Mouse (Mus musculus) midbrain, embryonic 15.5 days (tissue): ENCODE measurements at regions not wholly inside any gene's neighbourhood (a gene's known extent, or its start where the extent isn't known, plus 50 kb on each side); places are given as distances from the start of the nearest gene placed in this dataset.

Experiments used
- ATAC-seq: fragments of 200-750 bp; cut with Nextera tagmentation; replicated peaks from 2 replicates; pipeline ENCODE4 v1.8.0; 2017; ENCODE audit warnings: moderate TSS enrichment
- H3K27ac ChIP-seq: fragments of 300-500 bp; sonication (generic); 2 replicates; pipeline ENCODE4 v1.5.1; 2015; ENCODE audit warnings: mild to moderate bottlenecking, inconsistent platforms
- H3K27me3 ChIP-seq: fragments of 300-500 bp; sonication (generic); replicated peaks from 2 replicates; pipeline ENCODE4 v1.6.1; 2015; ENCODE audit warnings: inconsistent platforms
- H3K36me3 ChIP-seq: fragments of 300-500 bp; sonication (generic); replicated peaks from 2 replicates; pipeline ENCODE4 v1.6.1; 2015; ENCODE audit warnings: inconsistent platforms
- H3K4me1 ChIP-seq: fragments of 300-500 bp; sonication (generic); 2 replicates; pipeline ENCODE4 v1.6.1; 2015; ENCODE audit warnings: inconsistent platforms
- H3K4me2 ChIP-seq: fragments of 300-500 bp; sonication (generic); 2 replicates; pipeline ENCODE4 v1.6.1; 2015; ENCODE audit warnings: inconsistent platforms, mild to moderate bottlenecking, moderate library complexity
- H3K4me3 ChIP-seq: fragments of 300-500 bp; sonication (generic); 2 replicates; pipeline ENCODE4 v1.5.1; 2015; ENCODE audit warnings: mild to moderate bottlenecking, inconsistent platforms
- H3K9ac ChIP-seq: fragments of 300-500 bp; sonication (generic); 2 replicates; pipeline ENCODE4 v1.6.1; 2015; ENCODE audit warnings: mild to moderate bottlenecking, inconsistent platforms
- H3K9me3 ChIP-seq: fragments of 300-500 bp; sonication (generic); 2 replicates; pipeline ENCODE4 v1.6.1; 2016; ENCODE audit warnings: inconsistent platforms
- WGBS: fragments of 180-500 bp; shearing (Covaris S2); methylation state at CpG from one replicate; pipeline ENCODE4 v1.1.7; 2015; ENCODE audit warnings: mixed read lengths; 5-methylcytosine and 5-hydroxymethylcytosine counted together

GRCm38 (mm10) chr2:128438161-128438822 is 152.7 kb upstream of the Spdye4c start:
- no peak overlapping the region for H3K9ac ChIP-seq
- H3K27me3 ChIP-seq: no peaks in the 10 kb centered on the region
- WGBS: 69% methylated on average over 12 of the region's 12 CpGs
- no peaks in the 10 kb centered on the region for H3K36me3 ChIP-seq
- no peaks in the 10 kb centered on the region for H3K4me1 ChIP-seq
- H3K9me3 ChIP-seq: no peaks in the 10 kb centered on the region
- H3K27ac ChIP-seq: no peak overlapping the region
- no peak overlapping the region for H3K4me3 ChIP-seq
- no peak overlapping the region for H3K4me2 ChIP-seq
- no peak for ATAC-seq

DNA sequence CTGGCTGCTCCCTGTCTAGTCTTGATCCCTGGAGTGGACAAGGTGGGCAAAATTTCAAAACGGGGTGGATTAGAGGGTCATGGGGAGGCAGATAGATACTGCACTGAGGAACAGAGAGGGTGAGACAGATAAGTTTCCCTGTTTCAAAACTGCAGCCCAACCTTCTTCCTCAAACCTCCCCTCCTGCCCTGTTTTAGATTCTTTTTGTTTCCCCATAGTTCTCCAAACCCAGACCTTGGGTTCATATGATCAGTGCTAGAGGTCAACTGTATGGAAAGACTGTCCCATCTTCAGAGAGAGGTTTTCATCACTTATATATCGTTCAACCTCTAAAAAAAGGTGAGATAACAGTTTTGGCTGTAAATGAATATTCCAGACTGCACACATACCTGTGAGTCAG is 152.1 kb upstream of the Spdye4c start:
- H3K9me3 ChIP-seq: no peaks in the 10 kb centered on the region
- no peak for ATAC-seq
- no peak overlapping the region for H3K9ac ChIP-seq
- H3K27ac ChIP-seq: no peak overlapping the region
- H3K4me3 ChIP-seq: no peak overlapping the region
- no peak overlapping the region for H3K4me2 ChIP-seq
- H3K36me3 ChIP-seq: no peaks in the 10 kb centered on the region
- 80% methylated on average over 2 of the region's 2 CpGs for WGBS
- no peaks in the 10 kb centered on the region for H3K4me1 ChIP-seq
- no peaks in the 10 kb centered on the region for H3K27me3 ChIP-seq

DNA sequence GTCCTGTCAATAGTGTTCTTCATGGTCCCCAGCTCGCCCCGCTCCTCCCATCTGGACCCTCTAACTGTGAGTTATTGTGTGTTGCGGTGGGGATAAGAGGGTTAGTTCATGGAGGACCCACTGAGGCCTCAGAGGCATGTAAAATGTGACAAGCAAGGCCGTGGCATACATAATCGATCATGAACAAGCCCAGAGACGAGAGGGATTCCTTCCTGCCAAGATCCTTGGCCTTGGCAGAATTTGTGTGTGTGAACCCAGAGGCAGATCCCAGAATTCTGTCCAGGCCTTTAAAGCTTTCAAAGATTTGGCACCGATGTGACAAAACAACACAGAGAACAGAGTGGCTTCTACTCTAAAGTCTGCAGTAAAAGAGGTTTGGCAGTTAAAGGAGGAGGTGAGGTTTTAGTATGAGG is 146.4 kb upstream of the Spdye4c start:
- Histone ChIP-seq H3K36me3 (no peaks in the 10 kb centered on the region), H3K4me3 (no peak overlapping the region), H3K4me2 (no peak overlapping the region), H3K9ac (no peak overlapping the region), H3K4me1 (no peaks in the 10 kb centered on the region), H3K27me3 (no peaks in the 10 kb centered on the region), H3K9me3 (no peaks in the 10 kb centered on the region), H3K27ac (no peak overlapping the region)
- 61% methylated on average over 7 of the region's 7 CpGs for WGBS
- no peak for ATAC-seq

- H3K9me3 ChIP-seq: no peaks in the 10 kb centered on the region
- no peak overlapping the region for H3K9ac ChIP-seq
- no peak for ATAC-seq
- H3K4me3 ChIP-seq: no peak overlapping the region
- no peak overlapping the region for H3K4me2 ChIP-seq
- 92% methylated on average over 5 of the region's 5 CpGs for WGBS
- H3K27ac ChIP-seq: no peak overlapping the region
- no peaks in the 10 kb centered on the region for H3K4me1 ChIP-seq
- no peaks in the 10 kb centered on the region for H3K27me3 ChIP-seq
- no peaks in the 10 kb centered on the region for H3K36me3 ChIP-seq
These were observed 145.6 kb upstream of the Spdye4c start for GRCm38 (mm10) chr2:128445443-128445842.

- no peaks in the 10 kb centered on the region for H3K36me3 ChIP-seq
- no peaks in the 10 kb centered on the region for H3K27me3 ChIP-seq
- H3K4me1 ChIP-seq: no peaks in the 10 kb centered on the region
- no peak overlapping the region for H3K27ac ChIP-seq
- H3K9ac ChIP-seq: no peak overlapping the region
- whole genome bisulfite sequencing: 69% methylated on average over 3 of the region's 3 CpGs
- ATAC-seq: no peak
- H3K9me3 ChIP-seq: no peaks in the 10 kb centered on the region
- H3K4me3 ChIP-seq: no peak overlapping the region
- H3K4me2 ChIP-seq: no peak overlapping the region
These were observed 141.7 kb upstream of the Spdye4c start for GRCm38 (mm10) chr2:128449294-128449693.

DNA sequence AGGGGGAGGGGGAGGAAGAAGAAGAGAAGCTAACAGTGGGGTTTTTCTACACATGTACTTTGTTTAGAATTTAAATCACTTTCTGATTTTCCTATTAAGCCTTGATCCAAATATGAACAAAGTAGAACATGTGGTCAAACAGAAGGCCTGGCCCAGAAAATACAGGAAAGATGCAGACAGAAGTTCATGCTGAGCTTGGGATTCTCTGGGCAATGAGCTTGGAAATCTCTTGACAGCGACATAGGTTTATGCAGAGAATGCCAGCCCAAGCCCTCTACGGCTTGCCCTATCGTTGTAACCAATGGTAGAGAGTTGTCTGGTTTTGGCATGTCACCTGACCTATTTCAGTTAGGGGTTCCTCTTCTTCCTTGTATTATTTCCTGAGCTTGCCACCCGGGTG is 141.0 kb upstream of the Spdye4c start:
- no peak overlapping the region for H3K27ac ChIP-seq
- no peaks in the 10 kb centered on the region for H3K36me3 ChIP-seq
- 94% methylated on average over 4 of the region's 4 CpGs for WGBS
- H3K9ac ChIP-seq: no peak overlapping the region
- no peaks in the 10 kb centered on the region for H3K4me1 ChIP-seq
- no peak for ATAC-seq
- no peaks in the 10 kb centered on the region for H3K9me3 ChIP-seq
- H3K4me3 ChIP-seq: no peak overlapping the region
- H3K27me3 ChIP-seq: no peaks in the 10 kb centered on the region
- no peak overlapping the region for H3K4me2 ChIP-seq

DNA sequence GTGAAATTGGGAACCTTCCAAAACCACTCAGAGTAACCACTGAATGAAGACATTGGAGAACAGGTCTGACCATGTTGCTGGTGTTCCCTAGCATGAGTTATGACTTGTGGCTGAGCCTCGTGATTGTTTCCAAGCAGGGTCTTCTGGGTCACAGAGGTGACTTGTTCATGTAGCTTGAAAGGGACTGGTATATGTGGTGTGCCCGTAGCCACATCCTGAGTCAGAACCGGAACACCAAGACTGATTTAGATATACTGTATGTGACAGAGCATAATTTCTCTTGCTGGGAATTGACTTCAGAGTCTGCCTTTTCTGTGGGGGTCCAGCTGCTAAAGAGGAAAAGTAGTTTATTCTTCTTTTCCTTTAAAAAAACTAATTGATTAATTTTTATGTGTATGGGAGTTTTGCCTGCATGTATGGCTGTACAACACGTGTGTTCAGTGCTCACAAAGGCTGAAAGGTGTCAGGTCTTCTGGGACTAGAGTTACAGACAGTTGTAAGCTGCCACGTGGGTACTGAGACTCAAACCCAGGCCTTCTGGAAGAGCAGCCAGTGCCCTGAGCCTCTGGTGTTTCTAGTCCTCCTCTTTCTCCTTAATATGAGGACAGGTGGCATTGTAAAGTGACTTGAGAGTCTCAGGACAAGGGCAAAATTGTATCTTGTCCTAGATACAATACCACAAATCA is 139.3 kb upstream of the Spdye4c start:
- Histone ChIP-seq H3K4me2 (no peak overlapping the region), H3K9me3 (no peaks in the 10 kb centered on the region), H3K27ac (no peak overlapping the region), H3K36me3 (no peaks in the 10 kb centered on the region), H3K9ac (no peak overlapping the region), H3K27me3 (no peaks in the 10 kb centered on the region), H3K4me3 (no peak overlapping the region), H3K4me1 (no peaks in the 10 kb centered on the region)
- no peak for ATAC-seq
- WGBS: 84% methylated on average over 5 of the region's 5 CpGs

DNA sequence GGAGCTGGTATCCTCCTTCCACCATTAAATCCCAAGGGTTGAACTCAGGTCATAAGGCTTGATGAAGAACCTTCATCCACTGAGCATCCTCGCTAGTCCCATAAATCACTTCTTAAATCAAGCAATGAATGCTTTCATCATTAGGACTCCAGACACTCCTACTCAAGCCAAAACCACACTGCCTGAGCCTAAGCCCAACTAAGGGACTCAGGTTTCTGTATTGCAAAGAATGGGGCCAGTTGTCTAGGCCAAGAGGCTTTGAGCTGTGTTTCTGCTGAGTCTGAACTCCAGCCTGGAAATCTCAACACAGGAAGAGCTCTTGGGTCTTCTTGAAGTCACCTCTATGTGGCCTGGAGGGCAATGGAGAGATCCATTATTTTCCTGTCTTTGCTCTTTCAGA is 138.4 kb upstream of the Spdye4c start:
- Histone ChIP-seq H3K36me3 (no peaks in the 10 kb centered on the region), H3K4me1 (no peaks in the 10 kb centered on the region), H3K4me3 (no peak overlapping the region), H3K4me2 (no peak overlapping the region), H3K27me3 (no peaks in the 10 kb centered on the region), H3K9ac (no peak overlapping the region), H3K27ac (no peak overlapping the region), H3K9me3 (no peaks in the 10 kb centered on the region)
- no peak for ATAC-seq
- WGBS: 88% methylated on average over 1 of the region's 1 CpGs

DNA sequence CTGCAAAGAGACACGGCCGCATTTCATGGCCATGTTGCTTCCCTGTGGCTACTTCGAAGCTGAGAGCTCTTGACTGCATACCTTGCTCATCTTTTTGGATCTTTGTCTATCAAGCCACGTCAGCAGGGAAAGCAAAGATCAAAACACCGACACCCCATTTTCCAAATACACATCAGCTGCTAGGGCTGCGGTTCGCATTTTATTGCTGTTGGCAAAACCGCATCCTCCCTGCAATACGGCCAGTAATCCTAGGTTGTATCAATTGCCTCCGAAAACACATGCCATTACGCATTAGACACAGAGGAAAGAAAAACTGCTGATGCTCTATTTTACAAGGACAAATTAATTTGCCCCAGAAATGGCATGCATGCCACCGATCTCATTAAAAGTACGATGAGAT is 136.5 kb upstream of the Spdye4c start:
- no peak overlapping the region for H3K27ac ChIP-seq
- no peaks in the 10 kb centered on the region for H3K36me3 ChIP-seq
- no peaks in the 10 kb centered on the region for H3K9me3 ChIP-seq
- no peak overlapping the region for H3K9ac ChIP-seq
- H3K4me3 ChIP-seq: no peak overlapping the region
- no peaks in the 10 kb centered on the region for H3K27me3 ChIP-seq
- WGBS: 86% methylated on average over 13 of the region's 13 CpGs
- no peak for ATAC-seq
- H3K4me2 ChIP-seq: no peak overlapping the region
- H3K4me1 ChIP-seq: no peaks in the 10 kb centered on the region

- Histone ChIP-seq H3K36me3 (no peaks in the 10 kb centered on the region), H3K27ac (no peak overlapping the region), H3K4me2 (no peak overlapping the region), H3K4me3 (no peak overlapping the region), H3K9ac (no peak overlapping the region), H3K9me3 (no peaks in the 10 kb centered on the region), H3K4me1 (no peaks in the 10 kb centered on the region), H3K27me3 (no peaks in the 10 kb centered on the region)
- ATAC-seq: no peak
- 79% methylated on average over 6 of the region's 6 CpGs for WGBS
These were observed 133.3 kb upstream of the Spdye4c start for GRCm38 (mm10) chr2:128457591-128458209.

DNA sequence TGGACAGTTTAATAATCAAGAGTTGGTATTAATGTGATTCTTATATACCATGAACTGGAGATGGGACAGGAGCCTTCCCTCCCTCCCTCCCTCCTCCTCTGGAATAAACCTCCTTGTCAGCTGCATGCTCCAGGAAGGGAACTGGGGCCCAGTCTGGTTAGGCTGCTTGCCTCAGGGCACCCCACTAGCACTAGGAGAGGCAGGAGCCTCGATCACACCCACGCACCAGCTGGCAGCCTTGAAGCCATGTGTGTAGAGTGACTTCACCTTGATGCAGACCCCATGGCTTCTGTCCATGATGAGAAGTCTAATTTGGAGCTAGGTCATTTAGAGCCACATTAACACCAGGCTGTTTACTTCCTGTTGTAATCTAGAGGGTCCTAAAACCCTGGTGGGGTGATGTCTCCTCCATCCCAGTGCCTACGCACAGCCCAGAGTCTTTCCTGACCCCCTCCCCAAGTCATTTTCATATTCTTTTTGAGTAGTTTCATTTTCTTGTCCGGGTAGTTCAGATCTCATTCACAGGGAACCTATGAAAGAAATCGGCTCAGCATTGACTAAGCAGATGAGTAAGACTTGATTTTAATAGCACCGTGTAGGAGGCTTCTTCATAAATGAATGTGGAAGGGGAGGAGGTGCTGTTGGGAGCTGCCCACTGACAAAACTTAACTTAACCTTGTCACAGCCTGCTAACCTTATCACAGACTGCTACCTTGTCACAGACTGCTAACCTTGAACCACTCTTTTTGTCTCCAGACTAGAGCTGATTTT is 125.6 kb upstream of the Spdye4c start:
- Histone ChIP-seq H3K4me2 (no peak overlapping the region), H3K27ac (no peak overlapping the region), H3K27me3 (no peaks in the 10 kb centered on the region), H3K4me3 (no peak overlapping the region), H3K9me3 (no peaks in the 10 kb centered on the region), H3K36me3 (no peaks in the 10 kb centered on the region), H3K9ac (no peak overlapping the region), H3K4me1 (no peaks in the 10 kb centered on the region)
- 85% methylated on average over 6 of the region's 6 CpGs for WGBS
- no peak for ATAC-seq

DNA sequence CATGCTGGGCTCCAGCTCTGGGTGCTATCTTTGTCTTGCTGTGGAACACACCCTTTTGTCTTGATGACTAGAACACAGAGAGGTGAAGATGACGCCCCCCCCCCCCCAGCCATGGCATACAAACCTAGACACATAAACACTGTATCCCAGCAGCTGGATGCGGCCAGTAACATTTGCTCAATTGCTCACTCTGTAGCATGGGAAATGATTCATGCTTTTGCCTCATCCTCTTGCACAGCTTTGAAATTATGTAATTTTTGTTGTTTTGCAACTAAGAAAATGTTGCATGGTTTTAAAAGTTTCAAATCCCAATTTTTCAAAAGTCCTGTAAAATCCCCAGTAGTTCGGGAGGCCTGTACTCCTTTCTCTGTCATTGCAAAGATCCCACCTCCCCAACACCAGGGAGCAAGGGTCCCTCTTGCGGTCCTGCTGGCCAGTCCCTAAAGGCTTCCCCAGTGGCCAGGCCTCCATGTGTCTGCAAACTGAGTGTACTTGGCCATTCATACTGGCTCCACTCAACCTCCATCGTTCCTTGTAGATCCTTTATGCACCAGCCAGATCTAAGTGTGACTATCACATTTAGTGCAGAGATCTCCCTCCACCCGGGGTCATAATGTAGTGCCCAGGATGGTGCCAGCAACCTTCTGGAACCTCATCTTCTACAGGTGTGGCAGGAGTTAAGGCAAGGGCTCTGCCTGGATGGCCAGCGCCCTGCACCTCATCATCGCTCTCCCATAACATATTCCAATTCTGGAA is 123.3 kb upstream of the Spdye4c start:
- Histone ChIP-seq H3K9ac (no peak overlapping the region), H3K9me3 (no peaks in the 10 kb centered on the region), H3K36me3 (no peaks in the 10 kb centered on the region), H3K27me3 (no peaks in the 10 kb centered on the region), H3K27ac (no peak overlapping the region), H3K4me3 (no peak overlapping the region), H3K4me2 (no peak overlapping the region), H3K4me1 (no peaks in the 10 kb centered on the region)
- no peak for ATAC-seq
- 90% methylated on average over 8 of the region's 8 CpGs for WGBS
